Mouse (Mus musculus): ENCODE measurements at regions not wholly inside any gene's neighbourhood (a gene's known extent, or its start where the extent isn't known, plus 50 kb on each side); places are given as distances from the start of the nearest gene placed in this dataset.
A peak's percentile ranks its signal among the peaks of the same experiment; 100 is the strongest.

DNA sequence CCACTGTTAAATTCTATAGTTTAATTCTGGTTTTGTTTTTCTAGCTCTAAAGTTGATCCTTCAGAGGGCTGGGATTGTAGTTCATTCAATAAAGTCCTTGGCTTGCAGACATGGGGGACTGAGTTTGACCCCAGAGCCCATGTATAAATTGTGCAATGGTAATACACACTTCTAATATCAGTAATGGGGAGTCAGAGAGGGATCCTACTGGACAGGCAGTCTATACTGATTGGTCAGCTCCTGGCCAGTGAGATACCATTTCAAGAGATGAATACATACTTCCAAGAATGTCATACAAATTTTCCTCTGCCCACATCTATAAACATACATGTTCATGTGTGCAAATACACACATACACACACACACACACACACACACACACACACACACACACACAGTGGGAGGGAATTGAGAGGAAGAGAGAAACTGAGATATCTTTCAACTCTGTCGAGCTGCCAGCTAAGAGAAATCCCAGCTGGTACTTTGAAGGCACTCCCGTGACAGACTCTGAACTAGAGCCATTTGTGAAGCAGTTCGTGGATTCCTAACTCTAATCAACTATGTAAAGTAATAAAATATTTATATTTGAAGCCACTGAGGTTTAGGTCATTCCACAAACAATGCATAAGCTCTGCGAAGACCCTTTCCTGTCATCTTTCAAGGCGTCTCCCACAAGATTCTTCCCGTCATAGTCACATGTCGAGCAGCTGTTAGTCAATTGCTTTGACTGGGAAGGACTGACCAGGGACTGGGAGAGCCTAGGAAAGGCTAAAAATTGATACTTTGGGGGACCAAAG lies 145.1 kb downstream of the Rpl10-ps3 start:
- no peak overlapping the region for H3K4me3 ChIP-seq (replicated peaks; ENCODE audit: insufficient read depth, low read depth, low read length)
- DNase-seq, result no peak
- 53% methylated on average over 7 of the region's 7 CpGs for WGBS
- H3K4me1 ChIP-seq (ENCODE audit: control insufficient read depth, insufficient read depth, low read length), result no peaks in the 10 kb centered on the region
- TF ChIP-seq POLR2A (IDR thresholded peaks at IDR 0.05; ENCODE audit: borderline replicate concordance, insufficient read depth, low read length), result no peak
- no peak for TF ChIP-seq CTCF (IDR thresholded peaks at IDR 0.05; ENCODE audit: borderline replicate concordance, insufficient read depth, low read depth, low read length)
- H3K27me3 ChIP-seq (ENCODE audit: control insufficient read depth, insufficient read depth, low read length), result no peaks in the 10 kb centered on the region
- H3K27ac ChIP-seq (ENCODE audit: insufficient read depth, low read length), result no peak overlapping the region

DNA sequence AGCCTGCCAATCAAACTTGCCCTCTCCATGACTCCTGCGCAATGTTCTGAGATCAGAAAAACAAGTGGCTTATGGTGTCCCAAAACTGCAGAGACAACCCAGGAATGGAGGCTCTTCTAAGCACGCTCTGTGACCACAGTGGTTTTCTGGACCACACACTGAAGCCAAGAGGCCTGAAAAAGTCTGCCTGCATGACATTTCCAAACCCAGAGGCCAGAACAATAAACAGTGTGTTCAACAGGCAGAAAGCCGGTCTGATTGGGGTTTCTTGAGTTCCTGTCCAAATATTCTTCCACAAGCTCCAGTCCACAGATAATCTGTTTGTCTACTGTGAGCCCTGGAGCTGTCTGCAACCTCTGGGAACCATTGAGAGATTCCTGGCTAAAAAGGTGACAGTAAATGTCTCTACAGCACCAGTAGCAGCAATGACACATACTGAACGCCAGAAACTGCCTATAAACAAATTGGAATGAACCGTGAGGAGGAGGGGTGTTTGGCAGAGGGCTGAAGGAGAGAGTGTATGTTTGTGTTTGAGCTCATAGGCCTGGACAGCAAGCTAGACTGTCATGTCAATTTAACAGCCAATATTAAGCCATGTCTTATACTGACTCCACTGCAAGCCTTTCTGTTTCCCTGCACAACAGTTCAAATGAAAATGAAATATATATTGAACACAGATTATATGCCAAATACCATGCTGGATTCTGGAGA lies 152.2 kb downstream of the Rpl10-ps3 start:
- H3K27ac ChIP-seq (ENCODE audit: insufficient read depth, low read length), result no peak overlapping the region
- TF ChIP-seq POLR2A (IDR thresholded peaks at IDR 0.05; ENCODE audit: borderline replicate concordance, insufficient read depth, low read length), result no peak
- no peak for TF ChIP-seq CTCF (IDR thresholded peaks at IDR 0.05; ENCODE audit: borderline replicate concordance, insufficient read depth, low read depth, low read length)
- no peak for DNase-seq
- H3K4me1 ChIP-seq (ENCODE audit: control insufficient read depth, insufficient read depth, low read length), result no peaks in the 10 kb centered on the region
- WGBS, result 52% methylated on average over 5 of the region's 5 CpGs
- no peak overlapping the region for H3K4me3 ChIP-seq (replicated peaks; ENCODE audit: insufficient read depth, low read depth, low read length)
- no peaks in the 10 kb centered on the region for H3K27me3 ChIP-seq (ENCODE audit: control insufficient read depth, insufficient read depth, low read length)

DNA sequence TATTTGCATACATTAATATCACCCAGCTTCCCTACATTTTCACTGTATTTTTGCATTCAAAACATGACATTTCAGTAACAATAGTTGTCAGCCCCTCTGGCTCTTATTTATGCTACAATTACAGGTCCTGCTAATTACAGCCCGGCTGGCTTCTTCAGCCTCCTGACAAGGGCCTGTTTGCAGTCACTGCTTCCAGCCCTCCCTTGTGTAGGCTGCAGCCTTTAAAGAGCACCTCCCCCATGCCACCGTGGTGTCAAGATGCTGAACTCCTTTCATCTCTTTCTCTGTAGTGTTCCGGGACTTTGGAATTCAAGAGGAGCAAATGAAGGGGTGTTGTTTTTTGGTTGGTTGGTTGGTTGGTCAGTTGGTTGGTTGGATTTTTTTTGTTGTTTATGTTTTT lies 153.6 kb downstream of the Rpl10-ps3 start:
- no peak for TF ChIP-seq POLR2A (IDR thresholded peaks at IDR 0.05; ENCODE audit: borderline replicate concordance, insufficient read depth, low read length)
- no peak for TF ChIP-seq CTCF (IDR thresholded peaks at IDR 0.05; ENCODE audit: borderline replicate concordance, insufficient read depth, low read depth, low read length)
- H3K4me3 ChIP-seq (replicated peaks; ENCODE audit: insufficient read depth, low read depth, low read length), result no peak overlapping the region
- H3K4me1 ChIP-seq (ENCODE audit: control insufficient read depth, insufficient read depth, low read length), result no peaks in the 10 kb centered on the region
- H3K27me3 ChIP-seq (ENCODE audit: control insufficient read depth, insufficient read depth, low read length), result no peaks in the 10 kb centered on the region
- no peak for DNase-seq
- H3K27ac ChIP-seq (ENCODE audit: insufficient read depth, low read length), result no peak overlapping the region
- WGBS, result 35% methylated on average over 3 of the region's 3 CpGs

- 58% methylated on average over 6 of the region's 6 CpGs for WGBS
These were observed 156.1 kb downstream of the Rpl10-ps3 start for GRCm38 (mm10) chr9:50188576-50189070.

GRCm38 (mm10) chr9:50181360-50181759 lies 163.4 kb downstream of the Rpl10-ps3 start:
- TF ChIP-seq CTCF (IDR thresholded peaks at IDR 0.05; ENCODE audit: borderline replicate concordance, insufficient read depth, low read depth, low read length), result no peak
- TF ChIP-seq POLR2A (IDR thresholded peaks at IDR 0.05; ENCODE audit: borderline replicate concordance, insufficient read depth, low read length), result no peak
- no peak overlapping the region for H3K4me3 ChIP-seq (replicated peaks; ENCODE audit: insufficient read depth, low read depth, low read length)
- no peak for DNase-seq
- H3K27ac ChIP-seq (ENCODE audit: insufficient read depth, low read length), result no peak overlapping the region
- 63% methylated on average over 2 of the region's 2 CpGs for WGBS
- no peaks in the 10 kb centered on the region for H3K27me3 ChIP-seq (ENCODE audit: control insufficient read depth, insufficient read depth, low read length)
- no peaks in the 10 kb centered on the region for H3K4me1 ChIP-seq (ENCODE audit: control insufficient read depth, insufficient read depth, low read length)

More at GRCm38 (mm10) chr9:50188576-50189070, 156.1 kb downstream of the Rpl10-ps3 start:
- DNase-seq, result no peak
- Histone ChIP-seq H3K27ac (ENCODE audit: insufficient read depth, low read length) (no peak overlapping the region), H3K4me3 (replicated peaks; ENCODE audit: insufficient read depth, low read depth, low read length) (no peak overlapping the region), H3K4me1 (ENCODE audit: control insufficient read depth, insufficient read depth, low read length) (no peaks in the 10 kb centered on the region), H3K27me3 (ENCODE audit: control insufficient read depth, insufficient read depth, low read length) (no peaks in the 10 kb centered on the region)
- TF ChIP-seq CTCF (IDR thresholded peaks at IDR 0.05; ENCODE audit: borderline replicate concordance, insufficient read depth, low read depth, low read length), result no peak
- TF ChIP-seq POLR2A (IDR thresholded peaks at IDR 0.05; ENCODE audit: borderline replicate concordance, insufficient read depth, low read length), result no peak

DNA sequence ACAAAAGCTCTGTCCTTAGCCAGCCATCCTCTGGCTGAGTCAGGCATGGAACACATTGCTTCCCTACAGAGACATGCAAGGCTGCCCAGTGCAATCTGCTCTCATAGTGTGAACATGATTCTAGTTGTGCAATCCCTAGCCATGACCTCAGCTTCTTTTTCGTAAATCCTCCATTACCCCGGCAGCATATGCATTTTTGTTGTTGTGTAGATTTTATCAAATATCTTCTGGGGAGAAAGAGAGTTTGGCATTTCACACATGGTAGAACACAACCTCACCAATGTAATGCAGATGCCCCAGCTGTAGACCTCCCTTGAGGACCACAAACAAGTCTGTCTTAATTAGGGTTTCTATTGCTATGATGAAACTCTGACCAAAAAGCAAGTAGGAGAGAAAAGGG lies 168.6 kb downstream of the Rpl10-ps3 start:
- no peaks in the 10 kb centered on the region for H3K27me3 ChIP-seq (ENCODE audit: control insufficient read depth, insufficient read depth, low read length)
- no peak overlapping the region for H3K27ac ChIP-seq (ENCODE audit: insufficient read depth, low read length)
- H3K4me1 ChIP-seq (ENCODE audit: control insufficient read depth, insufficient read depth, low read length), result no peaks in the 10 kb centered on the region
- no peak for DNase-seq
- no peak for TF ChIP-seq POLR2A (IDR thresholded peaks at IDR 0.05; ENCODE audit: borderline replicate concordance, insufficient read depth, low read length)
- TF ChIP-seq CTCF (IDR thresholded peaks at IDR 0.05; ENCODE audit: borderline replicate concordance, insufficient read depth, low read depth, low read length), result no peak
- WGBS, result 87% methylated on average over 2 of the region's 2 CpGs
- no peak overlapping the region for H3K4me3 ChIP-seq (replicated peaks; ENCODE audit: insufficient read depth, low read depth, low read length)

- 13% methylated on average over 7 of the region's 7 CpGs for WGBS
- H3K27me3 ChIP-seq (ENCODE audit: control insufficient read depth, insufficient read depth, low read length), result no peaks in the 10 kb centered on the region
- DNase-seq, result peak; percentile 64 to 76
- no peak overlapping the region for H3K27ac ChIP-seq (ENCODE audit: insufficient read depth, low read length)
- H3K4me3 ChIP-seq (replicated peaks; ENCODE audit: insufficient read depth, low read depth, low read length), result peak overlapping the region; percentile 14
- peak; percentile 62 for TF ChIP-seq CTCF (IDR thresholded peaks at IDR 0.05; ENCODE audit: borderline replicate concordance, insufficient read depth, low read depth, low read length)
- TF ChIP-seq POLR2A (IDR thresholded peaks at IDR 0.05; ENCODE audit: borderline replicate concordance, insufficient read depth, low read length), result no peak
- H3K4me1 ChIP-seq (ENCODE audit: control insufficient read depth, insufficient read depth, low read length), result no peaks in the 10 kb centered on the region
These were observed 172.8 kb downstream of the Rpl10-ps3 start for GRCm38 (mm10) chr9:50171826-50172464.

All from cerebellum, adult 2 months (tissue).